Mouse (Mus musculus) small intestine, adult 2 months (tissue): ENCODE measurements around the gene Stk10.

ENCODE experiments used
- CTCF ChIP-seq: fragments of 200-500 bp; IDR thresholded peaks from 2 replicates; pipeline ENCODE4 v1.5.1; 2012; ENCODE audit warnings: low read depth, mild to moderate bottlenecking, control low read depth, inconsistent platforms, low read length, moderate library complexity, mixed read lengths; ENCODE audit not compliant: insufficient replicate concordance, insufficient read length; ENCODE audit errors: extremely low read depth
- POLR2A ChIP-seq: fragments of 200-500 bp; IDR thresholded peaks from 2 replicates; pipeline ENCODE4 v1.6.1; 2012; ENCODE audit warnings: low read depth, mild to moderate bottlenecking, control low read depth, inconsistent platforms, low read length, moderate library complexity

- TF ChIP-seq CTCF, result no peak
- no peak for TF ChIP-seq POLR2A
Measured at GRCm38 (mm10) chr11:32487501-32487900, 45.6 kb upstream of the Stk10 start.
